Mouse (Mus musculus) adrenal gland, postnatal 0 days (tissue): ENCODE results near the gene Mrps31. TPM values are rescaled to one million over a fixed set of nuclear protein-coding genes. Genes with fewer than 3 reads are reported as not detected.

Source experiments
- polyA plus RNA-seq: library from polyadenylated mRNA; unstranded; fragments of >200 nt; fragmentation: Nextera tagmentation; extraction: Ambion mirVana; gene quantifications from 2 replicates; pipeline ENCODE4 v1.2.1, GENCODE M21; 2015

Mrps31 gene
- 51.7 and 67.3 TPM in 2 replicates for polyA plus RNA-seq

DNA sequence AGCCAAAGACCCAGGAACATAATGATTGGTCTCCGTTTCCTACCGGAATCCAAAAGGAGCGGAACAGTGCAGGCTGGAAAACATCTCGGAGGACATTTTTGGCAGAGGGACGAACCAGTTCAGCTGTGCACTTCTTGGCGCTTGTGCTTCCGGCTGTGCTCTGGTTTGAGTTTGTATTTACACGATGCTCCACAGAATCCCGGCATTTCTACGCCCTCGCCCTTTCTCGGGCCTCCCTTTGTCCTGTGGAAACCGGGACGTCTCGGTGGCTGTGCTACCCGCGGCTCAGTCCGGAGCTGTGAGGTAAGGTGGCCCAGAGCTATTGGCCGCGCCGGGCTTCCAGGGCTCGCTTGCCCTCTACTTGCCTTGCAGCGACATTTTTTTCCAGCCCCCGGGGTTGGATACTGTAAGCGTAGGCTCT, at the start of gene Mrps31:
Mrps31 (plus strand) TSS at position 80 of the 421 bp plus-strand sequence.

DNA sequence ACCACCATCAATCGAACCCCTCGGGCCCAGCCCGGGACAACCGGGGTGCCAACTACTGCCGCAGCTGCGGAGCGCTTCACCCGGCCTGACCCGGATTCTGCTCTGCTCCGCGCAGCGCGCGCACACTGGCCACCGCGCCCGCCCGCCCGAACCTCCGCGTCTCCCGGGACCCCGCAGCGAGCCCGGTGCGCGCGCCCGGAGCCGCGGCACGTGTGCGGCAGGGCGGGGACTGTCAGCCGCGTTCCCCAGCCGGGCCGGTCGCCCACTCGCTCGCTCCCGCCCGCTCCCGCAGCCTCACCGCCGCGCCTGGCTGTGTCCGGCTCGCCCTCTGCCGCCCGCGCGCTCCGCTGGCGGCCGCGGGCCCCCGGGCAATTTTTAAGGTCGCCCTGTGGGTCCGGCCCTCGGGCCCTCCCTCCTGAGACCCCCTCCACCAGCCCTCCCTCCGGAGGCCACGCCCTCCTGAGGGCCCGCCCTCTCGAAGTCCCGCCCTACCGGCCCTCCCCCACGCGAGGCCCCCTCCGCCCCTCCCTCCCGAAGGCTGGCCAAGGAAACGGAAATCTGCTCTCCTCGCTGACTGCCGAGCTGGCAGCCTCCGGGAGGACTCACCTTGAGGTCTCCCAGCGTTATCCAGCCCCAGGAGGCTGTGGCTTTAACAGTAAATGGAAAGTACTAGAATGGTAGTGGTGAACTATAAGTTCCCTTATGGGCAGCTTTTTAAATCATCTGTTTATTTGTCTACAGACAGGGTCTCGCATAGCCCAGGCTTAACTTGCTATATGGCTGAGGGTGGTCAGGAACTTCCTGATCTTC, 12.8 kb upstream of the Mrps31 start, which contains the start of gene Slc25a15:
Slc25a15 (minus strand) TSS at position 456 of the 810 bp plus-strand sequence.

Other genes with a start within 250 kb of the Mrps31 start
- gene Nek3, start 244.9 kb upstream of the Mrps31 start, polyA plus RNA-seq = 6.7 and 7.1 TPM in 2 replicates
- 20.2 and 21.0 TPM in 2 replicates for gene Ckap2, start 225.5 kb upstream of the Mrps31 start, polyA plus RNA-seq
- 21.7 and 26.4 TPM in 2 replicates for gene Vps36, start 218.6 kb upstream of the Mrps31 start, polyA plus RNA-seq
- 3.7 and 4.8 TPM in 2 replicates for gene Thsd1, start 184.0 kb upstream of the Mrps31 start, polyA plus RNA-seq
- not detected in 2 replicates for gene Tpte, start 127.9 kb upstream of the Mrps31 start, polyA plus RNA-seq
- gene Slc25a15, start 12.8 kb upstream of the Mrps31 start, polyA plus RNA-seq = 9.5 and 11.2 TPM in 2 replicates